Mouse (Mus musculus) layer of hippocampus, adult 9-11 months (tissue): ENCODE data around the gene Arhgap19.

ENCODE experiments used
- DNase-seq: peaks from one replicate; pipeline ENCODE4 v3.0.0; 2022

Gene Arhgap19

DNA sequence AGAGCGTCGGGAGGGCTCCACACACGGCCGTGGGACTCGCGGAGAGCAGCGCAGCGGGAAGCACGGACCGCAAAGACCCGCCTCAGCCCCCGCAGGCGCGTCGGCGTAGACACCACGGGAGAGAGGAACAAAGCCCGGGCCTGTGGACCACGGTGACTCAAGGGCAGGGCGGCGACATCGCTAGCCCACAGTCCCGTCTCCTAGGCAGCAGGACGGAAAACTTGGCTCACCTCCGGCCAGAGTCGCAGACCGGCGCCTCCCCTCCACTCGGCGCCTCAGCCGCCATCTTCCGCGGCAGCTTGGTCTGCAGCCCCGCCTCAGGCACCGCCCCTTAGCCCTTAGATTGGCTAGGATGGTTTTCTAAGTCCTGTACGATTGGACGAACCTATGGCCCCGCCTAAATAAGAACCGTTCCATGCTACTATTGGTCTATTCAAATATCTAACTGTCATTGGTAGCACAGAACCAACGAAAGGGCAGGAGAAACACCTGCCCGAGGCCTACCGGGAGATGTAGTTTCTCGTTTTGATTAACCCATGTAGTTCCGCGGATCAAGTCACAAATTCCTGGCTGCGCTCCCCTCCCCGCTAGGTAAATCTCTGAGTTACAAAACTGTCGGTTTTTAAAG, at the start of gene Arhgap19:
TSS of gene Arhgap19 (minus strand) at position 306 of the 628 bp plus-strand sequence.
- peak; percentile 97 for DNase-seq

- DNase-seq = no peak
Measured at GRCm38 (mm10) chr19:41850719-41851543, 49.1 kb upstream of the Arhgap19 start.

- no peak for DNase-seq
Measured at GRCm38 (mm10) chr19:41850021-41850718, 48.3 kb upstream of the Arhgap19 start.

GRCm38 (mm10) chr19:41847992-41848851, 46.4 kb upstream of the Arhgap19 start, which contains the start of gene Frat2:
Gene Frat2 (minus strand): TSS chr19:41848132.
- peak; percentile 86 for DNase-seq

DNA sequence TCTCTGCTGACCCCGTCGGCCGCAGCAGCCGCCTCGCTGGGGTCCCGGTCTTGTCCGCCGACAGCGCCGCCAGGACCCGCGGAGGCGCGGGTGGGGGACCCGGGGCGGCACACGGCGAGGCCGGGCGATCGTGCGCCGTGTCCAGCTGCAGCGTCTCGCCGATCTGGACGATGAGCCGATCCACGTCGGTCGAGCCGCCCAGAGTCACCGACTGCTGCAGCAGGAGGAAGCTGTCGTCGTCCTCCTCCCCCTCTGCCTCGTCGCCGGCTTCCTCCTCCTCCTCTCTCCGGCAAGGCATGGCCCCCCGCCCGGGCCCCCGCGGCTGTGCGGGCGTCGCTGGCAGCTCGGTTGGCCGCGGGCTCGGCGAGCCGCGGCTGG, 45.8 kb upstream of the Arhgap19 start:
- peak; percentile 47 for DNase-seq

GRCm38 (mm10) chr19:41847091-41847581, 45.3 kb upstream of the Arhgap19 start:
- DNase-seq = no peak

- DNase-seq = no peak
Measured at GRCm38 (mm10) chr19:41846366-41847090, 44.7 kb upstream of the Arhgap19 start.

GRCm38 (mm10) chr19:41844345-41844744, 42.5 kb upstream of the Arhgap19 start:
- DNase-seq = no peak

- no peak for DNase-seq
Measured at GRCm38 (mm10) chr19:41842706-41843105, 40.9 kb upstream of the Arhgap19 start.

DNA sequence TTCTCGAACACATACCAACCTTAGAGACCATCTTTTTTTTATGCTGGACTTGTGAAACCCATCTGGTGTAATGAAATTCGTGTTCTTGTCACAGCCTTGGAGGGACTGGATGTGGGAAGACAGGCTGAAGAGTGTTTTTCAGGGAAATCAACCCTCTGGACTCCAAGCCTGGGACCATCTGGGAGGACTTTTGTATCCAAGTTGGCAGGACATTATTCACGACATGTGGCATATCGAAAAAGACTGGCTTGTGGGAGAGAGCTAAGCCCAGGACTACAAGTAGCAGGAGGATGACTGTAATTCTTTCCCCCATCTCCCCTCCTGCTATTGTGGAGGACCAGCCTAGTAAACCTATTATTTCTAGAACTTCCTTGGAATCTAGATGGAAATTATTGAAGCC, 40.3 kb upstream of the Arhgap19 start:
- no peak for DNase-seq

- DNase-seq = no peak
Measured at GRCm38 (mm10) chr19:41841105-41841750, 39.4 kb upstream of the Arhgap19 start.

DNA sequence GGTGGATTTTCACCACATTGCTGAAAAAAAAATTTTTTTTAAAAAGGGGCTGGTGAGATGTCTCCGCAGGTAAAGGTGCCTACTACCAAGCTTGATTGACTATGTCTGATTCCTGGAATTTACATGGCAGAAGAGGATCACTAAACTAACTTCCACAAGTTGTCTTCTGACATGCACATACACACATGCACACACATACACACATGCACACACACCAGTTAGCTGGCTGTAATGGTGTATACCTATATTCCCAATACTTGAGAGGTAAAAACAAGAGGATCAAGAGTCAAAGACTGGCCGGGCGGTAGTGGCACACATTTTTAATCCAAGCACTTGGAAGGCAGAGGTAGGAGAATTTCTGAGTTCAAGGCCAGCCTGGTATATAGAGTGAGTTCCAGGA, 37.8 kb upstream of the Arhgap19 start:
- DNase-seq = no peak

DNA sequence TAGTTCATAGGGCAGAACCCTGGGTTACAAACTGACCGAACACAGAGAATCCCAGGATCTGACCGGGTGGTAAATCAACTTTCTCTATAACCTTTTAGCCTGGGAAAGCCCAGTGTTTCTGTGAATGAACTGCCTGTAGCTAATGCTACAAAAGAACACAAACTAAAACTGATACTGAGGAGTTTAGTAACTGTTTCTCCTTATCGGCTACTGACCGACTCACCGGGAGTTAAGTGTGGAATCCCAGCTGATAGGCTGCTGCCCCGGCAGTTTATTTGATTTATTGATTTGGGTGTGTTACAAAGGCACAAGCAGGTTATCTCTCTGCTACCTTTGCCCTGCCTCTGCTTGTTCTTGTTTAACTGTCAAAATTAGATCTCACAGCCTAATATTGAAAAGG, 37.0 kb upstream of the Arhgap19 start:
- DNase-seq = no peak

DNA sequence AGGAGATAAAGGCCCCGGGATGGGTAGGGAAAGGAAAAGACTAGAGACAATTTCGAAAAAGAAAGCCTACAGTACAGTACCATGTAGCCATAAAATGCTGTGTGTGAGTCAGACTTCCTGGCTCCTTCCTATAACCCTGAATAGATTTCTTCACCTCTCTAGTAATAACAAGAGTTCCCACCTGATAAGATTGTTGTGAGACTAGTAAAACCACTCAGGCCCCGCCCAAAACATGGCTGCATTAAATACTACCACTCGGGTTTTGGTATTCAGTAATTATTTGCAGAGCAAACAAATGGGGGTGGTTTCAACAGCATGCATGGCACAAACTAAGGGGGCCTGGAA, 36.0 kb upstream of the Arhgap19 start:
- DNase-seq = no peak

DNA sequence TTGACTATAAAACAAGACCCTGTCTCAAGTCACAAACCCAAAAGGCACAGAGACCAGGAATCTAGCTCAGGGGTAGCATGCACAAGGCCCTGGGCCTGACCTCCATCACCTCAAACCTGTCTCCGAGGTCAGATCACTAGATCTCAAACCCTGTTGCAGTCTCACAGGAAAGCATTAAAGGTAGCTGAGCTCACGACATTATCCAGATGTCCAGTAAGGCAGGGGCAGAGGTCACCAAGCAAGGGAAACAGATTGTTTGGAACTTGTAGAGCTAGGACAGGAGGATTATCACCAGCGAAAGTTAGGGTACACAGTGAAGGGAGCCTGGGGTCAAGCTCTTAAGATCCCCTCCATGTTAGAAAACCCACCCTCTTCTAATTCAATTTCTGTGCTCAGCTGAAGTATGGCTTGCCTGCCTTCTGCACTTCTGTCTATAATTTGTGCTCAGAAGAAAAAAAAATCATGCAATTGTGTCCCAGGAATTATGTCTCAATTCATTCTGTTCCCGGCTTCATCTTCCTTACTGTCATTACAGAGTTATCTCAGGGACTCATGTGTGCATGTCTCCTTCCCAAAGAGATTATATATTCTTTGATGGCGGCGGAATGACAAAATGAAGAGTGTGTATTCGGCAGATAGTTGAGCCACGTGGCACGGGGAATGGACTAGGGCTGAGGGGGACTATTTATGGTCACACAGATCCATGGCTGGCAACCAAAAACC, 35.5 kb upstream of the Arhgap19 start:
- DNase-seq = no peak

- DNase-seq = no peak
Measured at GRCm38 (mm10) chr19:41836719-41837118, 34.9 kb upstream of the Arhgap19 start.

GRCm38 (mm10) chr19:41835816-41836215, 34.0 kb upstream of the Arhgap19 start:
- DNase-seq = peak; percentile 63

- no peak for DNase-seq
Measured at GRCm38 (mm10) chr19:41835407-41835806, 33.6 kb upstream of the Arhgap19 start.

DNA sequence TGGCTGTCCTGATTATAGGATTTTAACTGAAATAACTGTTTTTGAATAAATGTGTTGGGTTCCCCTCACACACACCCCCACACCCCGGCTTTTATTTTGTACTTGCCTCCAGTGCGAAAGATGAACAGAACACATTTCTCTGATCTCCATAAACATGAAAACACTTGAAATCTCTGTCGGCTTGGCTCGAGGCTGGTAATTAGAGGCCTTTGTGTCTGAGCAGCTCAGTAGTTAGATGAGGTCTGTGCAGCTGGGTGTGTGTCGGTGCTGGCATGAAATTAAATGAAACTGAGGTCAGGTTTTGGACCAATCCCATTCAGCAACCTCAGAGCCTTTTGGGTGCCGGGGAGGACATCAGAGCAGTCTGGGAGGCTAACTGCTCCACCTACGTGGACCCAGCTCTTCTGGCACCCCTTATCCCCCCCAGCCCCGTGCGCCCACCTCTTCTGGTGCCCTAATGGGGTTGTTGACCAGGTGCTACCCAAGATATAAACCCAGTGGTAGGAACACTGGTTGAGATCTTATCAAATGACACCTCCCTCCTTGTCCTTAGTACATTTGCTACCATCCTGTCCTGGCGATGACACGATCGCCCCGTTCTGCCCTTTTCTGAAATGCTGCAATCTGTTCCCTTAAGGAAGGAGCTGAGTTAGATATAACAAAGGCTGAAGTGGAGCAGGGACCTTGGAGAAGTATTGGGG, 30.8 kb upstream of the Arhgap19 start:
- DNase-seq = peak; percentile 16
